Mouse (Mus musculus) lung, postnatal 0 days (tissue): Measurements from ENCODE around the gene Fbxl18.
"Not testable (repeated sequence)": the region's sequence is repeated elsewhere in the genome, so short reads cannot be mapped to it uniquely, and the experiment has no call there.

Experiments
- CTCF ChIP-seq: IDR thresholded peaks from 2 replicates; pipeline ENCODE4 v1.5.1; 2016; ENCODE audit warnings: antibody characterized with exemption, mild to moderate bottlenecking
- EP300 ChIP-seq: IDR thresholded peaks from 2 replicates; pipeline ENCODE4 v1.6.1; 2016; ENCODE audit warnings: antibody characterized with exemption, mild to moderate bottlenecking, control low read depth

- TF ChIP-seq EP300, CTCF: not testable (repeated sequence)
Observed at GRCm38 (mm10) chr5:142837427-142837826, 57.8 kb downstream of the Fbxl18 start.
